Mouse (Mus musculus): ENCODE data around the gene Btg1.

DNA sequence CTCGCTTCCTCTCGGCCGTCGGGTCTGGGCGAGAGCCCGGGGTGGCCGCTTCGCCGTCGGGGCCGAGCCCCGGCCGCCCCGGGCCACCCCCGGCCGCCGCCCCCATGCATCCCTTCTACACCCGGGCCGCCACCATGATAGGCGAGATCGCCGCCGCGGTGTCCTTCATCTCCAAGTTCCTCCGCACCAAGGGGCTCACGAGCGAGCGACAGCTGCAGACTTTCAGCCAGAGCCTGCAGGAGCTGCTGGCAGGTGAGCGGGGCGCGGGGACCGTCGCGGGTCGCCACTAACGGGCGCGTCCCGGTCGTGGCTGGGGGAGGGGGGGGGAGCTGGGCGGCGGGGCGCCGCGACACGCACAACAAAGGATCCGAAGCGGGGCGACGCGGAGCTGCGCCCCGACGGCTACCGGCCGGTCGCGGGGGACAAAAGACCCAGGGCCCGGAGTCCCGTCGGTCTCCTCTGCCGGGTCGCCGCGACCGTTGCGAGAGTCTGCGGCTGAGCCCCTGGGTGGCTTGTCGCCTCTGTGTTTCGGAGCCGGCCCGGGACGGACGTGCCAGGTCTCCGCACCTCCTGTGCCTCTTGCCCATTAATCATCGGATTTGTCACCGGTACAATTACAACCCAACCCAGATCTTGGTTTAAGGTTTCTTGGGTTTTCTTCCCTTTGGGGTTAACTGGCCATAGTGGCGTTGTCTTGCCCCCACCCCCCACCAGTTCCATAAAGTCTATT is 580 bp downstream of the Btg1 start:
- TF ChIP-seq TAL1 (IDR thresholded peaks at IDR 0.05; ENCODE audit: low read length) (no peak), GATA1 (IDR thresholded peaks at IDR 0.05; ENCODE audit: low read length) (no peak)
